Mouse (Mus musculus) E14TG2a.4 (cell line): ENCODE measurements around the gene Abca3.

ENCODE experiments used
- CTCF ChIP-seq: conservative IDR thresholded peaks from 2 replicates; pipeline ENCODE4 v1.5.1; 2014; ENCODE audit warnings: low read length
- POU5F1 ChIP-seq: IDR thresholded peaks from 2 replicates; pipeline ENCODE4 v1.6.1; 2014; ENCODE audit warnings: low read length, borderline replicate concordance

GRCm38 (mm10) chr17:24383789-24384188 lies 32.0 kb downstream of the Abca3 start:
- TF ChIP-seq CTCF (no peak), POU5F1 (no peak)
